Mouse (Mus musculus) midbrain, embryonic 15.5 days (tissue): ENCODE measurements at regions not wholly inside any gene's neighbourhood (a gene's known extent, or its start where the extent isn't known, plus 50 kb on each side); places are given as distances from the start of the nearest gene placed in this dataset.

ENCODE experiments used
- ATAC-seq: fragments of 200-750 bp; cut with Nextera tagmentation; replicated peaks from 2 replicates; pipeline ENCODE4 v1.8.0; 2017; ENCODE audit warnings: moderate TSS enrichment
- H3K27ac ChIP-seq: fragments of 300-500 bp; sonication (generic); 2 replicates; pipeline ENCODE4 v1.5.1; 2015; ENCODE audit warnings: mild to moderate bottlenecking, inconsistent platforms
- H3K27me3 ChIP-seq: fragments of 300-500 bp; sonication (generic); replicated peaks from 2 replicates; pipeline ENCODE4 v1.6.1; 2015; ENCODE audit warnings: inconsistent platforms
- H3K36me3 ChIP-seq: fragments of 300-500 bp; sonication (generic); replicated peaks from 2 replicates; pipeline ENCODE4 v1.6.1; 2015; ENCODE audit warnings: inconsistent platforms
- H3K4me1 ChIP-seq: fragments of 300-500 bp; sonication (generic); 2 replicates; pipeline ENCODE4 v1.6.1; 2015; ENCODE audit warnings: inconsistent platforms
- H3K4me2 ChIP-seq: fragments of 300-500 bp; sonication (generic); 2 replicates; pipeline ENCODE4 v1.6.1; 2015; ENCODE audit warnings: inconsistent platforms, mild to moderate bottlenecking, moderate library complexity
- H3K4me3 ChIP-seq: fragments of 300-500 bp; sonication (generic); 2 replicates; pipeline ENCODE4 v1.5.1; 2015; ENCODE audit warnings: mild to moderate bottlenecking, inconsistent platforms
- H3K9ac ChIP-seq: fragments of 300-500 bp; sonication (generic); 2 replicates; pipeline ENCODE4 v1.6.1; 2015; ENCODE audit warnings: mild to moderate bottlenecking, inconsistent platforms
- H3K9me3 ChIP-seq: fragments of 300-500 bp; sonication (generic); 2 replicates; pipeline ENCODE4 v1.6.1; 2016; ENCODE audit warnings: inconsistent platforms
- WGBS: fragments of 180-500 bp; shearing (Covaris S2); methylation state at CpG from one replicate; pipeline ENCODE4 v1.1.7; 2015; ENCODE audit warnings: mixed read lengths; 5-methylcytosine and 5-hydroxymethylcytosine counted together

GRCm38 (mm10) chr19:14740936-14741335 lies 143.1 kb upstream of the Tle4 start:
- no peaks in the 10 kb centered on the region for H3K4me1 ChIP-seq
- H3K4me2 ChIP-seq, result no peak overlapping the region
- H3K9me3 ChIP-seq, result no peaks in the 10 kb centered on the region
- H3K27me3 ChIP-seq, result no peaks in the 10 kb centered on the region
- ATAC-seq, result no peak
- 93% methylated on average over 1 of the region's 1 CpGs for WGBS
- no peaks in the 10 kb centered on the region for H3K36me3 ChIP-seq
- no peak overlapping the region for H3K4me3 ChIP-seq
- H3K27ac ChIP-seq, result no peak overlapping the region
- H3K9ac ChIP-seq, result no peak overlapping the region

DNA sequence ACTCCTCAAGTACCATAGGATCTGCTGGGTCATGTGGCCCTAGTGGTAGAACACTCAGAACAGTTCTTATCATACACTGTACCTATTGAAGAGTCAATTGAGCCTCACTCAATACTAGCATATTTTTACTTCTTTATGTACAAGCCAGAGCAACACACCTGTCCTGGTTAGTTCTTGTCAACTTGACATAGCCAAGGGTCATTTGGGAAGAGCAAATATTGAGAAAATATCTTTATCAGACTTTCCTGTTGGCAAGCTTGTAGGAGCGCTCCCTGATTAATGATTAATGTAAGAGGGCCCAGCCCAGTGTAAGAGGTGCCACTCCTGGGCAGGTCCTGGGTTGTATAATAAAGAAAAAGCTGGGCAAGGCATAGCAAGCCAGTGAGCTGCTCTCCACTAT lies 142.3 kb upstream of the Tle4 start:
- 100% methylated on average over 1 of the region's 1 CpGs for WGBS
- no peaks in the 10 kb centered on the region for H3K27me3 ChIP-seq
- no peak overlapping the region for H3K27ac ChIP-seq
- ATAC-seq, result no peak
- no peak overlapping the region for H3K4me2 ChIP-seq
- H3K9ac ChIP-seq, result no peak overlapping the region
- H3K4me3 ChIP-seq, result no peak overlapping the region
- H3K36me3 ChIP-seq, result no peaks in the 10 kb centered on the region
- no peaks in the 10 kb centered on the region for H3K4me1 ChIP-seq
- H3K9me3 ChIP-seq, result no peaks in the 10 kb centered on the region

GRCm38 (mm10) chr19:14736514-14736913 lies 138.7 kb upstream of the Tle4 start:
- no peak overlapping the region for H3K4me3 ChIP-seq
- H3K27ac ChIP-seq, result no peak overlapping the region
- no peak overlapping the region for H3K4me2 ChIP-seq
- no peaks in the 10 kb centered on the region for H3K4me1 ChIP-seq
- H3K36me3 ChIP-seq, result no peaks in the 10 kb centered on the region
- no peak overlapping the region for H3K9ac ChIP-seq
- H3K27me3 ChIP-seq, result no peaks in the 10 kb centered on the region
- H3K9me3 ChIP-seq, result no peaks in the 10 kb centered on the region
- no peak for ATAC-seq
- WGBS, result 85% methylated on average over 1 of the region's 1 CpGs

GRCm38 (mm10) chr19:14725329-14725728 lies 127.5 kb upstream of the Tle4 start:
- no peak overlapping the region for H3K4me2 ChIP-seq
- 0 out of 2 replicates have a peak, but pooled peaks cover 2% of the 10 kb centered on the region for H3K27me3 ChIP-seq
- no peak overlapping the region for H3K4me3 ChIP-seq
- no peak for ATAC-seq
- H3K9me3 ChIP-seq, result no peaks in the 10 kb centered on the region
- 68% methylated on average over 3 of the region's 3 CpGs for WGBS
- no peaks in the 10 kb centered on the region for H3K36me3 ChIP-seq
- no peaks in the 10 kb centered on the region for H3K4me1 ChIP-seq
- H3K27ac ChIP-seq, result no peak overlapping the region
- no peak overlapping the region for H3K9ac ChIP-seq

DNA sequence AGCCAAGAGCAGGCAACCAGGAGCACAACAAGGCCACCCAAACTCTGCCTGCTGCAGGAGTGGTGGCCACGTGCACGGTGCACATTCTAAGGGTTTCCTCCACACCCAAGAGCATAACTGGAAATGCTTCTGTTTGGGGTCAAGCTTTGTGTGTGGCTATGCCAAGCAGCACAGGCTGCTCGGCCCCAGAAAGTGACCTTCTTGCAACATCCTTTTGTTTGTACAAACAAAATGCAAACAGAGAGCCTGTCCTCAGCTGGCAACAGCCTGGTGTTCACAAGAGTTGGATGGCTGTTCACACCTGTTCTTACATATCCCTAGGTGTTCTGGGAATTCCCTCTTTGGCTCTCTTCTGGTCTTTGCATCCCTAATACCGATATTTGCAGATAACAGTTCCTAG lies 126.8 kb upstream of the Tle4 start:
- Histone ChIP-seq H3K27ac (no peak overlapping the region), H3K4me1 (no peaks in the 10 kb centered on the region), H3K4me3 (no peak overlapping the region), H3K9ac (no peak overlapping the region), H3K36me3 (no peaks in the 10 kb centered on the region), H3K4me2 (no peak overlapping the region), H3K27me3 (0 out of 2 replicates have a peak, but pooled peaks cover 2% of the 10 kb centered on the region), H3K9me3 (no peaks in the 10 kb centered on the region)
- 79% methylated on average over 4 of the region's 4 CpGs for WGBS
- ATAC-seq, result no peak

DNA sequence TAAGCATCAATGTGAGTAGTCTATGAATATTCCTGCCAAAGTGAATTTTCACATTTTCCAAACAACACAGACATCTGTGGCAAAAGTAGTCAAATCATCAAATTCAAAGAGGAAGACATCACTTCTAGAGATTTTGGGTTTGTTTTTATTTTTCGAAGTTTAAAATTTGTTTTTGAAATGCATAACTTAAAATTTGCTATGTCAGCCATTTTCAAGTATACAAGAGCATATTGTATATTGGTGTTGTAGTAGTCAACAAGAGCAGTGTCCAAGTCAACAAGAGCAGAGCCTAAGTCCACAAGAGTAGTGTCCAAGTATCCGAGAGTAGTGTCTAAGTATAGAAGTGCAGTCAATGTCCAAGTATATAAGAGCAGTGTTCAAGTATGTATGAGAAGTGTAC lies 107.9 kb upstream of the Tle4 start:
- Histone ChIP-seq H3K4me3 (no peak overlapping the region), H3K27me3 (no peaks in the 10 kb centered on the region), H3K4me1 (no peaks in the 10 kb centered on the region), H3K9me3 (no peaks in the 10 kb centered on the region), H3K4me2 (no peak overlapping the region), H3K36me3 (no peaks in the 10 kb centered on the region), H3K9ac (no peak overlapping the region), H3K27ac (no peak overlapping the region)
- WGBS, result 96% methylated on average over 2 of the region's 2 CpGs
- no peak for ATAC-seq

DNA sequence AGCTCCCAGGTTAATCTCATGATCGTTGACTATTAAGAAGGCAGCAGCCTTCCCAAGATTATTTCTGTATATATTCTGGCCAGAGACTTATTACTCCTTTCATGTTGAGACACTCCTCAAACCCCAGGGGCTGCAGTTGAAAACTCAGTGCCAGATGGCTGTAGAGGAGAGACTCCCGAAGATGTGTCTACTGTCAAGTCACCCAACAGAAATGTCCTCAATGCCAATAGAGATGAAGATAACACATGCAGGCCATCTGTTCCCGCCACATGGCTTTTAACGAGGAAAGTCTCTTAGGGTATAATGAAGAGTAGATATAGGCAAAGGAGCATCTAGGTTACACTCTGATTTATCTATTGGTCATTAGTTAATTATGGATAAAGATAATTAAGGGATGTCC lies 103.3 kb upstream of the Tle4 start:
- H3K9ac ChIP-seq, result no peak overlapping the region
- H3K4me1 ChIP-seq, result no peaks in the 10 kb centered on the region
- H3K4me3 ChIP-seq, result no peak overlapping the region
- WGBS, result 68% methylated on average over 4 of the region's 4 CpGs
- no peaks in the 10 kb centered on the region for H3K36me3 ChIP-seq
- ATAC-seq, result no peak
- H3K27me3 ChIP-seq, result no peaks in the 10 kb centered on the region
- no peak overlapping the region for H3K27ac ChIP-seq
- no peak overlapping the region for H3K4me2 ChIP-seq
- no peaks in the 10 kb centered on the region for H3K9me3 ChIP-seq

- H3K27me3 ChIP-seq, result no peaks in the 10 kb centered on the region
- H3K4me3 ChIP-seq, result no peak overlapping the region
- H3K36me3 ChIP-seq, result no peaks in the 10 kb centered on the region
- no peaks in the 10 kb centered on the region for H3K4me1 ChIP-seq
- no peaks in the 10 kb centered on the region for H3K9me3 ChIP-seq
- ATAC-seq, result no peak
- H3K27ac ChIP-seq, result no peak overlapping the region
- H3K4me2 ChIP-seq, result no peak overlapping the region
- WGBS, result 94% methylated on average over 10 of the region's 10 CpGs
- H3K9ac ChIP-seq, result no peak overlapping the region
Measured at GRCm38 (mm10) chr19:14695369-14695768, 97.5 kb upstream of the Tle4 start.

DNA sequence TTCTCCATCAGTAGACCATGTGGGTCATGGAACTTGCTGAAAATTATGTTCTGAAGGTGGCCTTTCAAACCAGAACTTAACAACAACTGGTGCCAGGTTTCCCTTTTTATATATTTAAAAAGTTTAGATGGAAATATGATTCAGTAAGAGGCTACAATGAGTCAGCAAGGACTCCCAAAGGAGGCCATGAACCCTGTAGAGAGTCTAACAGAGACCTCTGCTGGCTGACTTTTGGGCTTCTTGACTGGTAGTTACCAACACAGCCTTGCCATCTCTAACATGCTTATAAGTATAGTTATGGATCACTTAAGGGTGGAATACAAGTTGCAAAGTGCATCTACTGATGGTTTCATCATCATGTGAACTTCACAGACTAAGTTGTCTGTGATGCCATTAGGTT lies 94.3 kb upstream of the Tle4 start:
- no peak overlapping the region for H3K27ac ChIP-seq
- no peak overlapping the region for H3K9ac ChIP-seq
- no peak overlapping the region for H3K4me3 ChIP-seq
- no peaks in the 10 kb centered on the region for H3K9me3 ChIP-seq
- no peak overlapping the region for H3K4me2 ChIP-seq
- no peaks in the 10 kb centered on the region for H3K36me3 ChIP-seq
- ATAC-seq, result no peak
- no peaks in the 10 kb centered on the region for H3K27me3 ChIP-seq
- no peaks in the 10 kb centered on the region for H3K4me1 ChIP-seq

GRCm38 (mm10) chr19:14685628-14686027 lies 87.8 kb upstream of the Tle4 start:
- Histone ChIP-seq H3K9me3 (no peaks in the 10 kb centered on the region), H3K36me3 (no peaks in the 10 kb centered on the region), H3K9ac (no peak overlapping the region), H3K4me2 (no peak overlapping the region), H3K4me3 (no peak overlapping the region), H3K27ac (no peak overlapping the region), H3K4me1 (no peaks in the 10 kb centered on the region), H3K27me3 (no peaks in the 10 kb centered on the region)
- 100% methylated on average over 1 of the region's 1 CpGs for WGBS
- ATAC-seq, result no peak

GRCm38 (mm10) chr19:14684669-14685068 lies 86.8 kb upstream of the Tle4 start:
- H3K4me2 ChIP-seq, result no peak overlapping the region
- H3K4me1 ChIP-seq, result no peaks in the 10 kb centered on the region
- H3K4me3 ChIP-seq, result no peak overlapping the region
- no peak overlapping the region for H3K9ac ChIP-seq
- no peaks in the 10 kb centered on the region for H3K36me3 ChIP-seq
- H3K27ac ChIP-seq, result no peak overlapping the region
- no peaks in the 10 kb centered on the region for H3K27me3 ChIP-seq
- WGBS, result 79% methylated on average over 3 of the region's 3 CpGs
- no peak for ATAC-seq
- no peaks in the 10 kb centered on the region for H3K9me3 ChIP-seq

DNA sequence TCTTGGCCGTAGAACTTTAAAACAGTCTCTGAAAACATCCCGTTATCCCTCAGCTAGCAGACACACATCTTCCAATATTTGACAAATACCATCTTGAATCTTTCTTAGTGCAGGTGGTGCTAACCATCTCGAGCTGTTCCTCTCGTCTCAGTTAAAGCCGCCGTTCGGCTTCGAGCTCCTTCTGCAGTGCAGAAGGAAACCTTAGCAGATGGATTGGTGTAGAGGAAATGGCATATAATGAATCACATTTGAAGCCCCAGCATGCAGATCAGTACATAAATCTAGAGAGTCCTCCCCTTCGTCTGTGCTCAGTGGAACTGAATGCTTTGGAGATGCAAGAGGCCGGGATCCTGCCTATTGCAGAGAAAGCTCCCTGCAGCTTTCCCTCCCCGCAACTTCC lies 83.5 kb upstream of the Tle4 start:
- 87% methylated on average over 11 of the region's 11 CpGs for WGBS
- no peaks in the 10 kb centered on the region for H3K27me3 ChIP-seq
- no peak overlapping the region for H3K27ac ChIP-seq
- no peaks in the 10 kb centered on the region for H3K9me3 ChIP-seq
- no peaks in the 10 kb centered on the region for H3K4me1 ChIP-seq
- ATAC-seq, result no peak
- no peak overlapping the region for H3K4me2 ChIP-seq
- no peak overlapping the region for H3K9ac ChIP-seq
- no peaks in the 10 kb centered on the region for H3K36me3 ChIP-seq
- H3K4me3 ChIP-seq, result no peak overlapping the region

GRCm38 (mm10) chr19:14679776-14680175 lies 81.9 kb upstream of the Tle4 start:
- Histone ChIP-seq H3K9ac (no peak overlapping the region), H3K4me1 (no peaks in the 10 kb centered on the region), H3K36me3 (no peaks in the 10 kb centered on the region), H3K27me3 (no peaks in the 10 kb centered on the region), H3K4me3 (no peak overlapping the region), H3K9me3 (no peaks in the 10 kb centered on the region), H3K4me2 (no peak overlapping the region), H3K27ac (no peak overlapping the region)
- 87% methylated on average over 2 of the region's 2 CpGs for WGBS
- no peak for ATAC-seq

GRCm38 (mm10) chr19:14678584-14678983 lies 80.7 kb upstream of the Tle4 start:
- Histone ChIP-seq H3K27ac (no peak overlapping the region), H3K4me2 (no peak overlapping the region), H3K36me3 (no peaks in the 10 kb centered on the region), H3K4me3 (no peak overlapping the region), H3K4me1 (no peaks in the 10 kb centered on the region), H3K9ac (no peak overlapping the region), H3K27me3 (no peaks in the 10 kb centered on the region), H3K9me3 (no peaks in the 10 kb centered on the region)
- ATAC-seq, result no peak
- WGBS, result 91% methylated on average over 4 of the region's 4 CpGs
